Mouse (Mus musculus): ENCODE measurements around the gene Wbp2nl.

GRCm38 (mm10) chr15:82343368-82344287, 44.9 kb downstream of the Wbp2nl start:
- no peak for TF ChIP-seq CTCF (IDR thresholded peaks at IDR 0.05; ENCODE audit: control insufficient read depth, insufficient read depth, low read length)
- no peak for TF ChIP-seq POLR2A (IDR thresholded peaks at IDR 0.05; ENCODE audit: borderline replicate concordance, control insufficient read depth, low read depth, low read length)
